Mouse (Mus musculus): ENCODE results near the gene Gpsm3. TPM values are rescaled to one million over a fixed set of nuclear protein-coding genes. Genes with fewer than 3 reads are reported as not detected.
A peak's percentile ranks its signal among the peaks of the same experiment; 100 is the strongest.

Gene Gpsm3
- polyA plus RNA-seq, 1 experiment from 2014 or later, result 6.8 TPM

- Histone ChIP-seq H3K36me3 (no peaks in the 10 kb centered on the region), H3K4me3 (no peak overlapping the region), H3K4me1 (peaks cover 15% of the 10 kb centered on the region), H3K27ac (replicated peaks) (peak overlapping the region; percentile 65; the same call in 1 of the 2 replicates), H3K9me3 (no peaks in the 10 kb centered on the region), H3K4me2 (0 out of 2 replicates have a peak overlapping the region, but pooled peaks have one; percentile 9), H3K9ac (no peak overlapping the region), H3K27me3 (replicated peaks) (peaks cover 3% of the 10 kb centered on the region; the same call in 1 of the 2 replicates)
- WGBS, result 42% methylated on average over 8 of the region's 8 CpGs
- no peak for ATAC-seq (ENCODE audit: extremely low read depth, insufficient number of reproducible peaks, low FRiP score, low TSS enrichment)
These were observed 28.4 kb upstream of the Gpsm3 start for GRCm38 (mm10) chr17:34561200-34561599.

GRCm38 (mm10) chr17:34562595-34562994 lies 27.0 kb upstream of the Gpsm3 start:
- peaks cover 16% of the 10 kb centered on the region; the same call in 1 of the 2 replicates for H3K27me3 ChIP-seq (replicated peaks)
- H3K9ac ChIP-seq, result no peak overlapping the region
- H3K4me3 ChIP-seq, result no peak overlapping the region
- WGBS, result 46% methylated on average over 3 of the region's 3 CpGs
- H3K9me3 ChIP-seq, result no peaks in the 10 kb centered on the region
- no peak overlapping the region for H3K27ac ChIP-seq (replicated peaks)
- no peaks in the 10 kb centered on the region for H3K36me3 ChIP-seq
- ATAC-seq (ENCODE audit: extremely low read depth, insufficient number of reproducible peaks, low FRiP score, low TSS enrichment), result no peak
- H3K4me2 ChIP-seq, result no peak overlapping the region
- H3K4me1 ChIP-seq, result peaks cover 15% of the 10 kb centered on the region

GRCm38 (mm10) chr17:34563354-34563753 lies 26.3 kb upstream of the Gpsm3 start:
- WGBS, result 65% methylated on average over 11 of the region's 11 CpGs
- H3K36me3 ChIP-seq, result no peaks in the 10 kb centered on the region
- no peak overlapping the region for H3K27ac ChIP-seq (replicated peaks)
- H3K27me3 ChIP-seq (replicated peaks), result peaks cover 20% of the 10 kb centered on the region; the same call in 1 of the 2 replicates
- H3K4me1 ChIP-seq, result peaks cover 15% of the 10 kb centered on the region
- no peak overlapping the region for H3K9ac ChIP-seq
- H3K9me3 ChIP-seq, result no peaks in the 10 kb centered on the region
- H3K4me2 ChIP-seq, result no peak overlapping the region
- ATAC-seq (ENCODE audit: extremely low read depth, insufficient number of reproducible peaks, low FRiP score, low TSS enrichment), result no peak
- no peak overlapping the region for H3K4me3 ChIP-seq

- Histone ChIP-seq H3K27ac (replicated peaks) (peak within 1 kb of the TSS; percentile 88), H3K4me2 (peak within 1 kb of the TSS; percentile 61), H3K9ac (peak within 1 kb of the TSS; percentile 74), H3K36me3 (no peaks in the 10 kb centered on the region), H3K27me3 (replicated peaks) (peaks cover 24% of the 10 kb centered on the region; the same call in 1 of the 2 replicates), H3K9me3 (no peaks in the 10 kb centered on the region), H3K4me3 (peak within 1 kb of the TSS; percentile 40), H3K4me1 (peaks cover 15% of the 10 kb centered on the region)
- ATAC-seq (ENCODE audit: extremely low read depth, insufficient number of reproducible peaks, low FRiP score, low TSS enrichment), result peak; percentile 17; the same call in 1 of the 2 replicates
- 4% methylated on average over 6 of the region's 6 CpGs for WGBS
These were observed 25.6 kb upstream of the Gpsm3 start, which contains the start of gene Notch4 for GRCm38 (mm10) chr17:34564003-34564421. TSS of gene Notch4 (plus strand) at chr17:34564268.

- Histone ChIP-seq H3K4me2 (peak overlapping the region; percentile 61), H3K9me3 (no peaks in the 10 kb centered on the region), H3K36me3 (no peaks in the 10 kb centered on the region), H3K9ac (peak overlapping the region; percentile 74), H3K4me1 (peaks cover 15% of the 10 kb centered on the region), H3K27me3 (replicated peaks) (peaks cover 26% of the 10 kb centered on the region; the same call in 1 of the 2 replicates), H3K4me3 (peak overlapping the region; percentile 40), H3K27ac (replicated peaks) (peak overlapping the region; percentile 88)
- 0 out of 2 replicates have a peak, but pooled peaks have one; percentile 21 for ATAC-seq (ENCODE audit: extremely low read depth, insufficient number of reproducible peaks, low FRiP score, low TSS enrichment)
- WGBS, result 20% methylated on average over 3 of the region's 3 CpGs
These were observed 24.8 kb upstream of the Gpsm3 start for GRCm38 (mm10) chr17:34564796-34565195.

- Histone ChIP-seq H3K9ac (no peak overlapping the region), H3K9me3 (no peaks in the 10 kb centered on the region), H3K36me3 (peaks cover 4% of the 10 kb centered on the region; the same call in 1 of the 2 replicates), H3K4me1 (peaks cover 15% of the 10 kb centered on the region), H3K27ac (replicated peaks) (no peak overlapping the region), H3K27me3 (replicated peaks) (peaks cover 26% of the 10 kb centered on the region; the same call in 1 of the 2 replicates), H3K4me2 (no peak overlapping the region), H3K4me3 (no peak overlapping the region)
- no peak for ATAC-seq (ENCODE audit: extremely low read depth, insufficient number of reproducible peaks, low FRiP score, low TSS enrichment)
- 56% methylated on average over 9 of the region's 9 CpGs for WGBS
These were observed 22.3 kb upstream of the Gpsm3 start for GRCm38 (mm10) chr17:34567311-34567710.

- no peak for ATAC-seq (ENCODE audit: extremely low read depth, insufficient number of reproducible peaks, low FRiP score, low TSS enrichment)
- Histone ChIP-seq H3K9ac (no peak overlapping the region), H3K36me3 (peaks cover 4% of the 10 kb centered on the region; the same call in 1 of the 2 replicates), H3K4me1 (peaks cover 15% of the 10 kb centered on the region), H3K4me3 (no peak overlapping the region), H3K4me2 (no peak overlapping the region), H3K27ac (replicated peaks) (no peak overlapping the region), H3K9me3 (no peaks in the 10 kb centered on the region), H3K27me3 (replicated peaks) (peaks cover 26% of the 10 kb centered on the region; the same call in 1 of the 2 replicates)
- WGBS, result 63% methylated on average over 13 of the region's 13 CpGs
These were observed 21.2 kb upstream of the Gpsm3 start for GRCm38 (mm10) chr17:34568421-34568820.

GRCm38 (mm10) chr17:34569919-34570318 lies 19.7 kb upstream of the Gpsm3 start:
- Histone ChIP-seq H3K4me1 (peaks cover 3% of the 10 kb centered on the region), H3K9ac (no peak overlapping the region), H3K36me3 (peaks cover 4% of the 10 kb centered on the region; the same call in 1 of the 2 replicates), H3K27me3 (replicated peaks) (peaks cover 30% of the 10 kb centered on the region; the same call in 1 of the 2 replicates), H3K4me3 (no peak overlapping the region), H3K4me2 (no peak overlapping the region), H3K9me3 (no peaks in the 10 kb centered on the region), H3K27ac (replicated peaks) (no peak overlapping the region)
- no peak for ATAC-seq (ENCODE audit: extremely low read depth, insufficient number of reproducible peaks, low FRiP score, low TSS enrichment)
- 55% methylated on average over 4 of the region's 4 CpGs for WGBS

- peaks cover 4% of the 10 kb centered on the region; the same call in 1 of the 2 replicates for H3K36me3 ChIP-seq
These were observed 17.7 kb upstream of the Gpsm3 start for GRCm38 (mm10) chr17:34571875-34572274.

GRCm38 (mm10) chr17:34572361-34572760 lies 17.2 kb upstream of the Gpsm3 start:
- no peaks in the 10 kb centered on the region for H3K9me3 ChIP-seq
- no peak overlapping the region for H3K27ac ChIP-seq (replicated peaks)
- H3K4me1 ChIP-seq, result no peaks in the 10 kb centered on the region
- peaks cover 7% of the 10 kb centered on the region for H3K36me3 ChIP-seq
- H3K9ac ChIP-seq, result no peak overlapping the region
- peaks cover 17% of the 10 kb centered on the region; the same call in 1 of the 2 replicates for H3K27me3 ChIP-seq (replicated peaks)
- WGBS, result 14% methylated on average over 15 of the region's 15 CpGs
- no peak overlapping the region for H3K4me3 ChIP-seq
- ATAC-seq (ENCODE audit: extremely low read depth, insufficient number of reproducible peaks, low FRiP score, low TSS enrichment), result no peak
- H3K4me2 ChIP-seq, result no peak overlapping the region

More at GRCm38 (mm10) chr17:34571875-34572274, 17.7 kb upstream of the Gpsm3 start:
- Histone ChIP-seq H3K9me3 (no peaks in the 10 kb centered on the region), H3K4me1 (no peaks in the 10 kb centered on the region), H3K27ac (replicated peaks) (no peak overlapping the region), H3K9ac (no peak overlapping the region), H3K27me3 (replicated peaks) (peaks cover 20% of the 10 kb centered on the region; the same call in 1 of the 2 replicates), H3K4me2 (no peak overlapping the region), H3K4me3 (no peak overlapping the region)
- 17% methylated on average over 5 of the region's 5 CpGs for WGBS
- ATAC-seq (ENCODE audit: extremely low read depth, insufficient number of reproducible peaks, low FRiP score, low TSS enrichment), result no peak

- Histone ChIP-seq H3K4me1 (no peaks in the 10 kb centered on the region), H3K36me3 (peaks cover 10% of the 10 kb centered on the region), H3K27me3 (replicated peaks) (peaks cover 4% of the 10 kb centered on the region; the same call in 1 of the 2 replicates), H3K4me2 (no peak overlapping the region), H3K9me3 (no peaks in the 10 kb centered on the region), H3K27ac (replicated peaks) (no peak overlapping the region), H3K9ac (no peak overlapping the region), H3K4me3 (no peak overlapping the region)
- WGBS, result 70% methylated on average over 5 of the region's 5 CpGs
- no peak for ATAC-seq (ENCODE audit: extremely low read depth, insufficient number of reproducible peaks, low FRiP score, low TSS enrichment)
These were observed 13.0 kb upstream of the Gpsm3 start for GRCm38 (mm10) chr17:34576577-34576976.

GRCm38 (mm10) chr17:34578070-34578469 lies 11.5 kb upstream of the Gpsm3 start:
- no peak overlapping the region for H3K4me3 ChIP-seq
- no peak overlapping the region for H3K4me2 ChIP-seq
- H3K9ac ChIP-seq, result no peak overlapping the region
- 65% methylated on average over 3 of the region's 3 CpGs for WGBS
- no peak overlapping the region for H3K27ac ChIP-seq (replicated peaks)
- no peaks in the 10 kb centered on the region for H3K9me3 ChIP-seq
- no peak for ATAC-seq (ENCODE audit: extremely low read depth, insufficient number of reproducible peaks, low FRiP score, low TSS enrichment)
- H3K27me3 ChIP-seq (replicated peaks), result peaks cover 4% of the 10 kb centered on the region; the same call in 1 of the 2 replicates
- peaks cover 10% of the 10 kb centered on the region for H3K36me3 ChIP-seq
- H3K4me1 ChIP-seq, result no peaks in the 10 kb centered on the region
